Comparison of ENCODE assay signal across 25 mouse cellular contexts in the genomic region with DNA sequence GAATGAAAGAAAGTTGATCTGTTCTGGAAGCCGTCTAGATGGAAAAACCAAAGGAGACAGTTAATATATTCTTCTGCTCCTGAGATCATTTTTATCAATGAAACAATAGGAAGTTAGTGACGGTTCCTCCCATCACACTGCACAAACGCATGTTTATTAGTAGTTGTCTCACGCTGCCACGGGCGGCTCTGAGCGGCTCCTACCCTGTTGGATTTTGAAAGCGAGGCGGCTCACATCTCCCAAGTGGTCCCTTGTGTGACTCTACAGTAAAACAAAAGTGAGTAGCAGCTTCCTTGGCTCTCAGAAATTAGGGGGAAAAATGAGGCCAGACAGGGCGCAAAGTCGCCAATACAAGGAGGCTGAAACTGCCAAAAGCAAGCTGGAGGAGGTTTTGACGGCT.
DNase-seq lines count a peak whose midpoint lies in the region; ATAC-seq and TF ChIP-seq lines count a peak whose summit lies in the region.
"Had no signal": no experiment of that assay in that cellular context is flagged by ENCODE, and none has a peak within 500 bp of the region (broad histone marks: within the 10 kb centered on the region; RNA-seq: fewer than 3 reads in every experiment).

No protein-coding gene starts in this region.

- H3K27ac ChIP-seq in forebrain, embryonic 12.5 days: peak overlapping the region; percentile 19; the same call in 1 of the 2 replicates
- H3K27ac ChIP-seq in forebrain, embryonic 10.5 days: no peak overlapping the region
- H3K27ac ChIP-seq in hindbrain, embryonic 14.5 days: no peak overlapping the region
- no peak overlapping the region for H3K27ac ChIP-seq in hindbrain, embryonic 11.5 days (ENCODE audit: low read depth, low read length)
- 0 out of 2 replicates have a peak overlapping the region, but pooled peaks have one; percentile 30 for H3K27ac ChIP-seq in midbrain, embryonic 13.5 days
- H3K27ac ChIP-seq in midbrain, embryonic 10.5 days (replicated peaks): no peak overlapping the region
- H3K27ac ChIP-seq in olfactory bulb, adult 2 months (ENCODE audit: insufficient read depth, low read depth, low read length): 0 out of 2 replicates have a peak overlapping the region, but pooled peaks have one; percentile 18
- H3K27ac ChIP-seq: embryonic facial prominence, embryonic 15.5 days; heart, embryonic 10.5 days had no signal

- DNase-seq in forebrain, embryonic 10.5 days (ENCODE audit: extremely low spot score, low spot score): no peak
- DNase-seq in hindbrain, embryonic 14.5 days (ENCODE audit: low spot score): no peak
- no peak for DNase-seq in hindbrain, embryonic 11.5 days (ENCODE audit: low spot score)
- no peak for DNase-seq in midbrain, embryonic 10.5 days (ENCODE audit: low spot score)
- DNase-seq: adrenal gland, adult 8-10 months; adrenal gland, postnatal 36 days; B cell, adult 2 months; cerebellum, adult 11 months; cerebellum, adult 8-10 months; cerebellum, postnatal 14 days; embryo, embryonic 11 days; gastrocnemius, postnatal 10 days; heart, adult 18-20 months; heart, postnatal 10 days; heart, postnatal 4 days had no signal

- H3K4me1 ChIP-seq in forebrain, embryonic 12.5 days: peaks cover 46% of the 10 kb centered on the region
- H3K4me1 ChIP-seq in forebrain, embryonic 10.5 days: peaks cover 22% of the 10 kb centered on the region
- H3K4me1 ChIP-seq in hindbrain, embryonic 14.5 days (replicated peaks; ENCODE audit: control insufficient read depth, insufficient read depth, low read length): peaks cover 42% of the 10 kb centered on the region
- H3K4me1 ChIP-seq in hindbrain, embryonic 11.5 days (replicated peaks; ENCODE audit: control insufficient read depth, insufficient read depth, low read length): no peaks in the 10 kb centered on the region
- peaks cover 46% of the 10 kb centered on the region for H3K4me1 ChIP-seq in midbrain, embryonic 13.5 days (replicated peaks)
- peaks cover 22% of the 10 kb centered on the region for H3K4me1 ChIP-seq in midbrain, embryonic 10.5 days
- H3K4me1 ChIP-seq in olfactory bulb, adult 2 months (ENCODE audit: control insufficient read depth, insufficient read depth, low read length): peaks cover 14% of the 10 kb centered on the region
- H3K4me1 ChIP-seq: embryonic facial prominence, embryonic 15.5 days had no signal

- no peak overlapping the region for H3K4me2 ChIP-seq in forebrain, embryonic 12.5 days
- H3K4me2 ChIP-seq in hindbrain, embryonic 14.5 days (replicated peaks): peak overlapping the region; percentile 2; the same call in 1 of the 2 replicates
- no peak overlapping the region for H3K4me2 ChIP-seq in hindbrain, embryonic 11.5 days (replicated peaks; ENCODE audit: low read depth, low read length)
- no peak overlapping the region for H3K4me2 ChIP-seq in midbrain, embryonic 13.5 days (replicated peaks)
- H3K4me2 ChIP-seq: embryonic facial prominence, embryonic 15.5 days had no signal

- TF ChIP-seq CTCF in olfactory bulb, adult 2 months (IDR thresholded peaks at IDR 0.05; ENCODE audit: insufficient read depth, low read depth, low read length): no peak

- peaks cover 46% of the 10 kb centered on the region for H3K27me3 ChIP-seq in forebrain, embryonic 12.5 days
- H3K27me3 ChIP-seq in forebrain, embryonic 10.5 days (ENCODE audit: poor library complexity, severe bottlenecking): peaks cover 80% of the 10 kb centered on the region
- H3K27me3 ChIP-seq in hindbrain, embryonic 14.5 days (ENCODE audit: control insufficient read depth, insufficient read depth, low read length): peaks cover 14% of the 10 kb centered on the region
- H3K27me3 ChIP-seq in hindbrain, embryonic 11.5 days (ENCODE audit: control insufficient read depth, insufficient read depth, low read length): peaks cover 2% of the 10 kb centered on the region; the same call in 1 of the 2 replicates
- H3K27me3 ChIP-seq in midbrain, embryonic 13.5 days: peaks cover 49% of the 10 kb centered on the region
- peaks cover 64% of the 10 kb centered on the region for H3K27me3 ChIP-seq in midbrain, embryonic 10.5 days (ENCODE audit: low read depth, poor library complexity, severe bottlenecking)

- H3K36me3 ChIP-seq in forebrain, embryonic 12.5 days (replicated peaks): no peaks in the 10 kb centered on the region
- H3K36me3 ChIP-seq in forebrain, embryonic 10.5 days (replicated peaks): no peaks in the 10 kb centered on the region
- H3K36me3 ChIP-seq in hindbrain, embryonic 14.5 days (replicated peaks; ENCODE audit: control insufficient read depth, insufficient read depth): no peaks in the 10 kb centered on the region
- no peaks in the 10 kb centered on the region for H3K36me3 ChIP-seq in hindbrain, embryonic 11.5 days (ENCODE audit: control insufficient read depth, insufficient read depth, low read length)
- H3K36me3 ChIP-seq in midbrain, embryonic 13.5 days: no peaks in the 10 kb centered on the region
- no peaks in the 10 kb centered on the region for H3K36me3 ChIP-seq in midbrain, embryonic 10.5 days
- H3K36me3 ChIP-seq: embryonic facial prominence, embryonic 15.5 days; G1E; heart, embryonic 10.5 days had no signal

- no peak overlapping the region for H3K4me3 ChIP-seq in forebrain, embryonic 12.5 days (replicated peaks)
- H3K4me3 ChIP-seq in forebrain, embryonic 10.5 days: no peak overlapping the region
- H3K4me3 ChIP-seq in hindbrain, embryonic 14.5 days (replicated peaks; ENCODE audit: low read length): no peak overlapping the region
- H3K4me3 ChIP-seq in hindbrain, embryonic 11.5 days (ENCODE audit: low read depth, low read length): no peak overlapping the region
- H3K4me3 ChIP-seq in midbrain, embryonic 13.5 days (replicated peaks): no peak overlapping the region
- no peak overlapping the region for H3K4me3 ChIP-seq in midbrain, embryonic 10.5 days
- H3K4me3 ChIP-seq in olfactory bulb, adult 2 months (ENCODE audit: insufficient read depth, low read depth, low read length): no peak overlapping the region
- H3K4me3 ChIP-seq: embryonic facial prominence, embryonic 15.5 days; erythroblast, embryonic 14.5 days; heart, embryonic 10.5 days had no signal

- no peak for TF ChIP-seq POLR2A in olfactory bulb, adult 2 months (IDR thresholded peaks at IDR 0.05; ENCODE audit: insufficient read depth, low read depth, low read length)

- ATAC-seq in forebrain, embryonic 12.5 days (ENCODE audit: low FRiP score): no peak
- ATAC-seq in hindbrain, embryonic 14.5 days (ENCODE audit: low FRiP score): no peak
- no peak for ATAC-seq in hindbrain, embryonic 11.5 days (ENCODE audit: low FRiP score)
- no peak for ATAC-seq in midbrain, embryonic 13.5 days
- ATAC-seq: CD4-positive, CD25-positive, alpha-beta regulatory T cell, adult 4 months; inflammation-experienced regulatory T-cells, adult 6 months; intestine, postnatal 0 days had no signal

- 79% methylated on average over 12 of the region's 12 CpGs for WGBS in forebrain, embryonic 12.5 days
- WGBS in forebrain, embryonic 10.5 days: 91% methylated on average over 12 of the region's 12 CpGs
- 45% methylated on average over 12 of the region's 12 CpGs for WGBS in hindbrain, embryonic 14.5 days
- 76% methylated on average over 12 of the region's 12 CpGs for WGBS in hindbrain, embryonic 11.5 days
- 67% methylated on average over 12 of the region's 12 CpGs for WGBS in midbrain, embryonic 13.5 days
- 90% methylated on average over 12 of the region's 12 CpGs for WGBS in midbrain, embryonic 10.5 days
- WGBS in olfactory bulb, adult 2 months: 39% methylated on average over 12 of the region's 12 CpGs

- no peak overlapping the region for H3K9ac ChIP-seq in forebrain, embryonic 12.5 days
- H3K9ac ChIP-seq in hindbrain, embryonic 14.5 days: no peak overlapping the region
- H3K9ac ChIP-seq in hindbrain, embryonic 11.5 days (ENCODE audit: low read depth, low read length): no peak overlapping the region
- no peak overlapping the region for H3K9ac ChIP-seq in midbrain, embryonic 13.5 days (replicated peaks)
- H3K9ac ChIP-seq: embryonic facial prominence, embryonic 15.5 days had no signal

- no peaks in the 10 kb centered on the region for H3K9me3 ChIP-seq in forebrain, embryonic 12.5 days
- no peaks in the 10 kb centered on the region for H3K9me3 ChIP-seq in forebrain, embryonic 10.5 days
- no peaks in the 10 kb centered on the region for H3K9me3 ChIP-seq in hindbrain, embryonic 14.5 days (ENCODE audit: control insufficient read depth, low read length)
- H3K9me3 ChIP-seq in hindbrain, embryonic 11.5 days (ENCODE audit: control insufficient read depth, low read length): no peaks in the 10 kb centered on the region
- no peaks in the 10 kb centered on the region for H3K9me3 ChIP-seq in midbrain, embryonic 13.5 days
- H3K9me3 ChIP-seq in midbrain, embryonic 10.5 days (replicated peaks): no peaks in the 10 kb centered on the region
- H3K9me3 ChIP-seq: embryonic facial prominence, embryonic 15.5 days; G1E; heart, embryonic 10.5 days had no signal

Comparison
In these comparisons a context has a peak if more than half of its experiments do, and no peak if none do; other contexts are left out.
1. H3K27ac ChIP-seq: peak in forebrain, embryonic 12.5 days (single experiment), midbrain, embryonic 13.5 days (single experiment) and olfactory bulb, adult 2 months (single experiment); none in forebrain, embryonic 10.5 days (single experiment), hindbrain, embryonic 14.5 days (single experiment), hindbrain, embryonic 11.5 days (single experiment) and midbrain, embryonic 10.5 days (single experiment).